Mouse (Mus musculus) small intestine, adult 2 months (tissue): ENCODE results near the gene Akr1b10.

Source experiments
- CTCF ChIP-seq: fragments of 200-500 bp; IDR thresholded peaks from 2 replicates; pipeline ENCODE4 v1.5.1; 2012; ENCODE audit warnings: low read depth, mild to moderate bottlenecking, control low read depth, inconsistent platforms, low read length, moderate library complexity, mixed read lengths; ENCODE audit not compliant: insufficient replicate concordance, insufficient read length; ENCODE audit errors: extremely low read depth
- POLR2A ChIP-seq: fragments of 200-500 bp; IDR thresholded peaks from 2 replicates; pipeline ENCODE4 v1.6.1; 2012; ENCODE audit warnings: low read depth, mild to moderate bottlenecking, control low read depth, inconsistent platforms, low read length, moderate library complexity

DNA sequence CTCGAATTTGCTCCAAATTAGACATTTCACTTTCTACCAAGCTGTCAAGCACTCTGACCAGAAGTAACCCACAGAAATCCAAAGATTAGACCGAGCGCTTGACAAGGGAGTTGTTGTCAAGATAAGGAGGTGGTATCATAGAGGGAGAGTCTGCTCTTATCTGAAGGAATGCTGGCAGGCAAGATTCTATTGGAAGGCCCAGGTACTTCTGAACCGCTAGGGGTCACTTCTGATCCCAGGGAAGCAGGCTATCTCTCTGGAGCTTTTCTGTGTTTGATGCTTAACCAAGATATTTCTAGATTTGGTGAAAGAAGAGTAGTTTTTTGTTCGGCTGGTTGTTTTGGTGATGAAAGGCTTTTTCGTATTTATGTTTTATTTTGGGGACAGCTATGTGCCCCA, 28.7 kb upstream of the Akr1b10 start:
- no peak for TF ChIP-seq CTCF
- no peak for TF ChIP-seq POLR2A
